Mouse (Mus musculus) kidney, adult 2 months (tissue): ENCODE measurements around the gene Bcas3.

ENCODE experiments used
- CTCF ChIP-seq: fragments of 200-500 bp; conservative IDR thresholded peaks from 2 replicates; pipeline ENCODE4 v1.5.1; 2011; ENCODE audit warnings: low read depth, mild to moderate bottlenecking, control low read depth, low read length, moderate library complexity, mixed read lengths; ENCODE audit not compliant: insufficient read depth, insufficient read length
- POLR2A ChIP-seq: fragments of 200-500 bp; IDR thresholded peaks from one replicate; pipeline ENCODE4 v1.6.1; 2011; ENCODE audit warnings: low read depth, low read length, control low read depth

- no peak for TF ChIP-seq CTCF
- no peak for TF ChIP-seq POLR2A
Measured at GRCm38 (mm10) chr11:85625206-85625605, 272.2 kb downstream of the Bcas3 start.
